Mouse (Mus musculus): Measurements from ENCODE around the gene Ica1l. TPM values are rescaled to one million over a fixed set of nuclear protein-coding genes. Genes with fewer than 3 reads are reported as not detected.

The Ica1l gene
- polyA plus RNA-seq, 1 experiment from 2014 or later, result 3.1 TPM

GRCm38 (mm10) chr1:59966171-59966785 is 76.7 kb downstream of the Ica1l start:
- no peak for DNase-seq (ENCODE audit: low spot score)

- no peak for DNase-seq (ENCODE audit: low spot score)
These were observed 83.0 kb downstream of the Ica1l start for GRCm38 (mm10) chr1:59959941-59960340.

GRCm38 (mm10) chr1:59957206-59957605 is 85.8 kb downstream of the Ica1l start:
- DNase-seq (ENCODE audit: low spot score), result peak; percentile 13

DNA sequence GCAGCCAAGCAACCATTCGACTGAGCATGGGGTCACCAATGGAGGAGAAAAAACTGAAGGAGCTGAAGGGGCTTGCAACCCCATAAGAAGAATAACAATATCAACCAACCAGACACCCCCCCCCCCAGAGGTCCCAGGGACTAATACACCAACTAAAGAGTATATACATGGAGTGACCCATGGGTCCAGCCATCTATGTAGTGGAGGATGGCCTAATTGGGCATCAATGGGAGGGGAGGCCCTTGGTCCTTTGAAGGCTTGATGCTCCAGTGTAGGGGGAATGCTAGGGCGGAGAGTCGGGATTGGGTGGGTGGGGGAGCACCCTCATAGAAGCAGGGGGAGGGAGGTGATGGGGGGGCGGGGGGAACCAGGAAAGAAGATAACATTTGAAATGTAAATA is 95.5 kb downstream of the Ica1l start:
- no peak for DNase-seq (ENCODE audit: low spot score)

DNA sequence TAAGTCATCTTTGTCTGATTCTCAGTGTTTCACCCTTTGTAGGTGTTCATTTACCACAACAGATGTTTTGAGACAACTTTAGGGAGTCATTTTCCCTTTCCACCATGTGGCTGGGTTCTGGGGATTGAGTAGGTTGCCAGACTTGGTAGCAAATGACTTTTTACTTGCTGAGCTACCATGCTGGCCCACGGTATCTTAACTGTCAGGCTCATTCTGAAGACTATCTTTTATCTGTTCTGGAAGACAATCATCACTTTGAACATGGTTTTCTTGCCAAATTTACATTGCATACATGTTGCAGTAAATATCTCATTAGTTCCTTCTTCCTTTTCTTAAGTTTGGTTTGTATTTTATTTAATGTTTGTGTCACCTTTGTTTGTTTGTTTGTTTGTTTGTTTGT is 97.0 kb downstream of the Ica1l start:
- DNase-seq (ENCODE audit: low spot score), result no peak

DNA sequence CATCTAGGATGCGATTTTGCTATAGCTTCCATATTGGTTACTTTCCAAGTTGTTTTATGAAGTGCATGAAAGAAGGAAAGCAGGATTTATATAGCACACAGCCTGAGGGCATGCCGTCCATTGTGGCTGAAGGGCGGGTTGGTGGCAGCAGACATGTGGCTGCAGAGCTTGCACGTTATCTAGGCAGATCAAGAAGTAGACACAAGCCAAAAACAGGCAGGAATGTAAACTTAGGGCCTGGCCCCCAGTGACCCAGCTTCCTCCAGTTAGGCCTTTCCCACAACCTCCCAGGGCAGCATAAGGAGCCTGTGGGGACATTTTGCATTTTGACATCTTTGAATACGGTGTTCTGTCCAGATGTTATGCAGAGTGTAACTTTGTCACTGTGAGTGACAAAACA is 99.2 kb downstream of the Ica1l start:
- no peak for DNase-seq (ENCODE audit: low spot score)

GRCm38 (mm10) chr1:59942057-59942790 is 100.8 kb downstream of the Ica1l start:
- no peak for DNase-seq (ENCODE audit: low spot score)

- no peak for DNase-seq (ENCODE audit: low spot score)
These were observed 101.9 kb downstream of the Ica1l start for GRCm38 (mm10) chr1:59941063-59941462.

- DNase-seq (ENCODE audit: low spot score), result no peak
These were observed 110.0 kb downstream of the Ica1l start for GRCm38 (mm10) chr1:59932991-59933390.

Other genes starting within 250 kb of the Ica1l start
- 4.8 and 5.9 TPM in 2 replicates for gene Fam117b, start 130.2 kb downstream of the Ica1l start, polyA plus RNA-seq (2015; fragmentation: Nextera tagmentation; extraction: Ambion mirVana)
- gene Carf, start 55.1 kb upstream of the Ica1l start, polyA plus RNA-seq (2015; fragmentation: Nextera tagmentation; extraction: Ambion mirVana), result 5.0 and 5.8 TPM in 2 replicates
- gene Wdr12, start 55.5 kb upstream of the Ica1l start, polyA plus RNA-seq (2015; fragmentation: Nextera tagmentation; extraction: Ambion mirVana), result 111 and 132 TPM in 2 replicates
- 4.4 and 5.7 TPM in 2 replicates for gene Nbeal1, start 137.4 kb upstream of the Ica1l start, polyA plus RNA-seq (2015; fragmentation: Nextera tagmentation; extraction: Ambion mirVana)